Mouse (Mus musculus): ENCODE data around the gene Asic2. TPM values are rescaled to one million over a fixed set of nuclear protein-coding genes. Genes with fewer than 3 reads are reported as not detected.

Gene Asic2
- total and polyA plus RNA-seq, 2 experiments from 2014 or later: 19.8 to 60.2 TPM

GRCm38 (mm10) chr11:81416319-81416718 is 551.9 kb downstream of the Asic2 start:
- no peaks in the 10 kb centered on the region for H3K27me3 ChIP-seq (ENCODE audit: insufficient read depth, low read length)
- peak overlapping the region; percentile 43; the same call in 1 of the 2 replicates for H3K27ac ChIP-seq (ENCODE audit: low read depth, low read length)
- H3K9ac ChIP-seq (replicated peaks; ENCODE audit: low read length, poor library complexity, severe bottlenecking): no peak overlapping the region
- no peaks in the 10 kb centered on the region for H3K9me3 ChIP-seq (ENCODE audit: low read length)
- no peak for TF ChIP-seq CTCF (IDR thresholded peaks at IDR 0.05)
- DNase-seq (ENCODE audit: low spot score): peak; percentile 16
- H3K4me2 ChIP-seq (ENCODE audit: low read depth, low read length, poor library complexity, severe bottlenecking): no peak overlapping the region
- no peaks in the 10 kb centered on the region for H3K4me1 ChIP-seq (ENCODE audit: insufficient read depth, low read length)
- ATAC-seq (ENCODE audit: low FRiP score): no peak
- 60% methylated on average over 6 of the region's 6 CpGs for WGBS
- H3K36me3 ChIP-seq (ENCODE audit: insufficient read depth, low read length): no peaks in the 10 kb centered on the region
- H3K4me3 ChIP-seq (ENCODE audit: low read depth, low read length): no peak overlapping the region

- DNase-seq (ENCODE audit: low spot score): no peak
- Histone ChIP-seq H3K4me2 (ENCODE audit: low read depth, low read length, poor library complexity, severe bottlenecking) (no peak overlapping the region), H3K36me3 (ENCODE audit: insufficient read depth, low read length) (no peaks in the 10 kb centered on the region), H3K4me3 (ENCODE audit: low read depth, low read length) (no peak overlapping the region), H3K27me3 (ENCODE audit: insufficient read depth, low read length) (no peaks in the 10 kb centered on the region), H3K9ac (replicated peaks; ENCODE audit: low read length, poor library complexity, severe bottlenecking) (no peak overlapping the region), H3K9me3 (ENCODE audit: low read length) (no peaks in the 10 kb centered on the region), H3K4me1 (ENCODE audit: insufficient read depth, low read length) (no peaks in the 10 kb centered on the region), H3K27ac (ENCODE audit: low read depth, low read length) (no peak overlapping the region)
- ATAC-seq (ENCODE audit: low FRiP score): no peak
- WGBS: 93% methylated on average over 2 of the region's 2 CpGs
- TF ChIP-seq CTCF (IDR thresholded peaks at IDR 0.05): no peak
These were observed 553.7 kb downstream of the Asic2 start for GRCm38 (mm10) chr11:81414596-81414995.

- Histone ChIP-seq H3K27ac (ENCODE audit: low read depth, low read length) (no peak overlapping the region), H3K27me3 (ENCODE audit: insufficient read depth, low read length) (no peaks in the 10 kb centered on the region), H3K9ac (replicated peaks; ENCODE audit: low read length, poor library complexity, severe bottlenecking) (no peak overlapping the region), H3K4me2 (ENCODE audit: low read depth, low read length, poor library complexity, severe bottlenecking) (no peak overlapping the region), H3K36me3 (ENCODE audit: insufficient read depth, low read length) (no peaks in the 10 kb centered on the region), H3K4me3 (ENCODE audit: low read depth, low read length) (no peak overlapping the region), H3K4me1 (ENCODE audit: insufficient read depth, low read length) (no peaks in the 10 kb centered on the region), H3K9me3 (ENCODE audit: low read length) (no peaks in the 10 kb centered on the region)
- DNase-seq (ENCODE audit: low spot score): no peak
- TF ChIP-seq CTCF (IDR thresholded peaks at IDR 0.05): no peak
- WGBS: 79% methylated on average over 4 of the region's 4 CpGs
- no peak for ATAC-seq (ENCODE audit: low FRiP score)
These were observed 557.0 kb downstream of the Asic2 start for GRCm38 (mm10) chr11:81411251-81411650.

- ATAC-seq (ENCODE audit: low FRiP score): no peak
- Histone ChIP-seq H3K9ac (replicated peaks; ENCODE audit: low read length, poor library complexity, severe bottlenecking) (no peak overlapping the region), H3K27ac (ENCODE audit: low read depth, low read length) (no peak overlapping the region), H3K36me3 (ENCODE audit: insufficient read depth, low read length) (no peaks in the 10 kb centered on the region), H3K4me2 (ENCODE audit: low read depth, low read length, poor library complexity, severe bottlenecking) (no peak overlapping the region), H3K9me3 (ENCODE audit: low read length) (no peaks in the 10 kb centered on the region), H3K4me3 (ENCODE audit: low read depth, low read length) (no peak overlapping the region), H3K4me1 (ENCODE audit: insufficient read depth, low read length) (no peaks in the 10 kb centered on the region), H3K27me3 (ENCODE audit: insufficient read depth, low read length) (no peaks in the 10 kb centered on the region)
- 97% methylated on average over 2 of the region's 2 CpGs for WGBS
- DNase-seq (ENCODE audit: low spot score): no peak
- TF ChIP-seq CTCF (IDR thresholded peaks at IDR 0.05): no peak
These were observed 562.3 kb downstream of the Asic2 start for GRCm38 (mm10) chr11:81405951-81406350.

GRCm38 (mm10) chr11:81402263-81402662 is 566.0 kb downstream of the Asic2 start:
- WGBS: 91% methylated on average over 8 of the region's 8 CpGs
- no peak overlapping the region for H3K27ac ChIP-seq (ENCODE audit: low read depth, low read length)
- TF ChIP-seq CTCF (IDR thresholded peaks at IDR 0.05): no peak
- H3K36me3 ChIP-seq (ENCODE audit: insufficient read depth, low read length): no peaks in the 10 kb centered on the region
- H3K9ac ChIP-seq (replicated peaks; ENCODE audit: low read length, poor library complexity, severe bottlenecking): no peak overlapping the region
- ATAC-seq (ENCODE audit: low FRiP score) (no peak), DNase-seq (ENCODE audit: low spot score) (no peak)
- H3K4me1 ChIP-seq (ENCODE audit: insufficient read depth, low read length): no peaks in the 10 kb centered on the region
- H3K9me3 ChIP-seq (ENCODE audit: low read length): no peaks in the 10 kb centered on the region
- no peaks in the 10 kb centered on the region for H3K27me3 ChIP-seq (ENCODE audit: insufficient read depth, low read length)
- H3K4me2 ChIP-seq (ENCODE audit: low read depth, low read length, poor library complexity, severe bottlenecking): no peak overlapping the region
- H3K4me3 ChIP-seq (ENCODE audit: low read depth, low read length): no peak overlapping the region

GRCm38 (mm10) chr11:81392855-81393254 is 575.4 kb downstream of the Asic2 start:
- Histone ChIP-seq H3K9me3 (ENCODE audit: low read length) (no peaks in the 10 kb centered on the region), H3K27ac (ENCODE audit: low read depth, low read length) (no peak overlapping the region), H3K4me1 (ENCODE audit: insufficient read depth, low read length) (no peaks in the 10 kb centered on the region), H3K27me3 (ENCODE audit: insufficient read depth, low read length) (no peaks in the 10 kb centered on the region), H3K9ac (replicated peaks; ENCODE audit: low read length, poor library complexity, severe bottlenecking) (no peak overlapping the region), H3K36me3 (ENCODE audit: insufficient read depth, low read length) (no peaks in the 10 kb centered on the region), H3K4me3 (ENCODE audit: low read depth, low read length) (no peak overlapping the region), H3K4me2 (ENCODE audit: low read depth, low read length, poor library complexity, severe bottlenecking) (no peak overlapping the region)
- WGBS: 70% methylated on average over 9 of the region's 9 CpGs
- TF ChIP-seq CTCF (IDR thresholded peaks at IDR 0.05): no peak
- ATAC-seq (ENCODE audit: low FRiP score) (no peak), DNase-seq (ENCODE audit: low spot score) (no peak)

Data from midbrain, postnatal 0 days (tissue).